8 mouse cellular contexts compared by ENCODE assay signal in genomic region chr7:112469817-112470216, GRCm38 (mm10). TPM values are rescaled to one million over a fixed set of nuclear protein-coding genes. Genes with fewer than 3 reads are reported as not detected.
DNase-seq lines count a peak whose midpoint lies in the region; ATAC-seq and TF ChIP-seq lines count a peak whose summit lies in the region.

No protein-coding gene starts in this region.

- H3K4me1 ChIP-seq in forebrain, embryonic 14.5 days (ENCODE audit: control insufficient read depth, insufficient read depth, low read length) = peaks cover 18% of the 10 kb centered on the region
- H3K4me1 ChIP-seq in heart, postnatal 0 days (ENCODE audit: control insufficient read depth, insufficient read depth) = peaks cover 39% of the 10 kb centered on the region
- peaks cover 17% of the 10 kb centered on the region for H3K4me1 ChIP-seq in lung, postnatal 0 days (ENCODE audit: insufficient read depth, low read depth, low read length)

- no peaks in the 10 kb centered on the region for H3K27me3 ChIP-seq in forebrain, embryonic 14.5 days (replicated peaks; ENCODE audit: control insufficient read depth, insufficient read depth, low read length)
- no peaks in the 10 kb centered on the region for H3K27me3 ChIP-seq in heart, postnatal 0 days (ENCODE audit: control insufficient read depth, insufficient read depth, low read length)
- H3K27me3 ChIP-seq in lung, postnatal 0 days (replicated peaks; ENCODE audit: insufficient read depth, low read length) = no peaks in the 10 kb centered on the region

- H3K36me3 ChIP-seq in forebrain, embryonic 14.5 days (ENCODE audit: control insufficient read depth, insufficient read depth, low read length) = no peaks in the 10 kb centered on the region
- H3K36me3 ChIP-seq in heart, postnatal 0 days (replicated peaks; ENCODE audit: control insufficient read depth, insufficient read depth, low read length) = 0 out of 2 replicates have a peak, but pooled peaks cover 3% of the 10 kb centered on the region
- no peaks in the 10 kb centered on the region for H3K36me3 ChIP-seq in lung, postnatal 0 days (ENCODE audit: insufficient read depth, low read length)

- H3K9me3 ChIP-seq in forebrain, embryonic 14.5 days (replicated peaks; ENCODE audit: control insufficient read depth, low read length) = no peaks in the 10 kb centered on the region
- no peaks in the 10 kb centered on the region for H3K9me3 ChIP-seq in heart, postnatal 0 days (replicated peaks; ENCODE audit: control insufficient read depth, low read length)
- no peaks in the 10 kb centered on the region for H3K9me3 ChIP-seq in lung, postnatal 0 days (ENCODE audit: low read length)

- no peak overlapping the region for H3K4me2 ChIP-seq in forebrain, embryonic 14.5 days (ENCODE audit: low read length)
- no peak overlapping the region for H3K4me2 ChIP-seq in heart, postnatal 0 days (ENCODE audit: low read depth, low read length)
- no peak overlapping the region for H3K4me2 ChIP-seq in lung, postnatal 0 days (replicated peaks; ENCODE audit: low read depth, low read length)

- TF ChIP-seq CTCF in heart, postnatal 0 days (IDR thresholded peaks at IDR 0.05; ENCODE audit: low read depth) = peak; percentile 88
- TF ChIP-seq CTCF in layer of hippocampus, adult 2 months (conservative IDR thresholded peaks at IDR 0.05) = peak; percentile 96
- peak; percentile 90 for TF ChIP-seq CTCF in lung, postnatal 0 days (IDR thresholded peaks at IDR 0.05)

- DNase-seq in T-cell, adult 2 months (ENCODE audit: low spot score) = peak; percentile 1
- peak; percentile 66 for DNase-seq in cerebellum, adult 11 months
- DNase-seq in forebrain, embryonic 14.5 days (ENCODE audit: low spot score) = peak; percentile 83
- DNase-seq in heart, postnatal 0 days (ENCODE audit: low spot score) = peak; percentile 84
- DNase-seq in layer of hippocampus, adult 2 months (ENCODE audit: low spot score in 2 of 2) = peak; percentile 68 to 91
- peak; percentile 87 for DNase-seq in lung, postnatal 0 days (ENCODE audit: low spot score)
- peak; percentile 78 to 82 for DNase-seq in right cerebral cortex, postnatal 10 days (ENCODE audit: low spot score in 2 of 2)

- 40% methylated on average over 5 of the region's 5 CpGs for WGBS in forebrain, embryonic 14.5 days
- WGBS in heart, postnatal 0 days = 31% methylated on average over 5 of the region's 5 CpGs
- 36% methylated on average over 5 of the region's 5 CpGs for WGBS in lung, postnatal 0 days

- peak; percentile 68 for ATAC-seq in forebrain, embryonic 14.5 days
- peak; percentile 65 for ATAC-seq in heart, postnatal 0 days (ENCODE audit: insufficient read depth, low read depth)
- peak; percentile 45 for ATAC-seq in lung, postnatal 0 days
- no peak for ATAC-seq in inflammation-experienced regulatory T-cells, adult 6 months

- no peak overlapping the region for H3K9ac ChIP-seq in forebrain, embryonic 14.5 days (ENCODE audit: low read length)
- H3K9ac ChIP-seq in heart, postnatal 0 days (replicated peaks; ENCODE audit: low read depth, low read length) = no peak overlapping the region
- H3K9ac ChIP-seq in lung, postnatal 0 days (replicated peaks; ENCODE audit: low read depth) = no peak overlapping the region

- H3K27ac ChIP-seq in forebrain, embryonic 14.5 days (ENCODE audit: low read depth, low read length) = no peak overlapping the region
- H3K27ac ChIP-seq in heart, postnatal 0 days (ENCODE audit: low read depth) = no peak overlapping the region
- H3K27ac ChIP-seq in layer of hippocampus, adult 2 months = no peak overlapping the region
- H3K27ac ChIP-seq in lung, postnatal 0 days (ENCODE audit: low read length) = no peak overlapping the region

- TF ChIP-seq EP300 in heart, postnatal 0 days (IDR thresholded peaks at IDR 0.05; ENCODE audit: low read depth) = peak; percentile 46; the same call in 1 of the 2 replicates
- peak; percentile 70 for TF ChIP-seq EP300 in lung, postnatal 0 days (IDR thresholded peaks at IDR 0.05)

- no peak overlapping the region for H3K4me3 ChIP-seq in forebrain, embryonic 14.5 days (ENCODE audit: low read depth, low read length)
- no peak overlapping the region for H3K4me3 ChIP-seq in heart, postnatal 0 days (ENCODE audit: low read depth, low read length)
- H3K4me3 ChIP-seq in layer of hippocampus, adult 2 months = no peak overlapping the region
- no peak overlapping the region for H3K4me3 ChIP-seq in lung, postnatal 0 days (ENCODE audit: low read depth, low read length)

RNA-seq across cellular contexts. Expression of gene Parva, which starts 42.5 kb away (rescaled TPM):
- polyA plus RNA-seq in forebrain, embryonic 14.5 days (2014; fragmentation: Nextera tagmentation; extraction: Ambion mirVana) = 17.4 and 22.2 TPM in 2 replicates
- 46.7 and 53.0 TPM in 2 replicates for total RNA-seq in heart, postnatal 0 days (2014; rRNA removed; ENCODE audit: low replicate concordance)
- polyA plus RNA-seq in heart, postnatal 0 days (2015; fragmentation: Nextera tagmentation; extraction: Ambion mirVana) = 39.7 and 41.6 TPM in 2 replicates
- 10 to 100 TPM; 47.6 to 49.1 TPM for total RNA-seq in layer of hippocampus, adult 2 months (2021)
- polyA plus RNA-seq in lung, postnatal 0 days (2015; fragmentation: Nextera tagmentation; extraction: Ambion mirVana) = 70.0 and 79.3 TPM in 2 replicates
- not detected for polyA plus RNA-seq in inflammation-experienced regulatory T-cells, adult 6 months (2017; shearing (Covaris generic))

Comparison
In these comparisons a context has a peak if more than half of its experiments do, and no peak if none do; other contexts are left out.
1. DNase-seq: peak in every context shown above with its lines; median percentile 87 in lung, postnatal 0 days; 84 in heart, postnatal 0 days; 83 in forebrain, embryonic 14.5 days; 80 in right cerebral cortex, postnatal 10 days; 80 in layer of hippocampus, adult 2 months; 66 in cerebellum, adult 11 months; 1 in T-cell, adult 2 months.
2. RNA of gene Parva, which starts 42.5 kb away (polyA plus RNA-seq): 70.0 to 79.3 TPM in lung, postnatal 0 days, 39.7 to 41.6 TPM in heart, postnatal 0 days and 17.4 to 22.2 TPM in forebrain, embryonic 14.5 days; not detected in inflammation-experienced regulatory T-cells, adult 6 months; every median in the first group is over 10 times any median in the second.
3. Peak in every context shown above with its lines, with median percentiles within 50 percentile points of each other: CTCF ChIP-seq.